In genomic region chr9:77598560-77598959, GRCm38 (mm10) we compare ENCODE assay signal across 21 mouse cellular contexts. TPM values are rescaled to one million over a fixed set of nuclear protein-coding genes. Genes with fewer than 3 reads are reported as not detected.
DNase-seq lines count a peak whose midpoint lies in the region; ATAC-seq and TF ChIP-seq lines count a peak whose summit lies in the region.
"Had no signal": no experiment of that assay in that cellular context is flagged by ENCODE, and none has a peak within 500 bp of the region (broad histone marks: within the 10 kb centered on the region; RNA-seq: fewer than 3 reads in every experiment).

No protein-coding gene starts in this region.

- POLR2A ChIA-PET in Patski (lab: Charles Lee): no interaction called here

- DNase-seq in kidney, adult 2 months: no peak
- no peak for DNase-seq in kidney, postnatal 36 days
- DNase-seq in ovary, adult 18-20 months (ENCODE audit: low spot score): peak; percentile 23
- DNase-seq in ovary, postnatal 14 days (ENCODE audit: low spot score): no peak
- no peak for DNase-seq in Patski (ENCODE audit: low read depth, low spot score)
- no peak for DNase-seq in thymus, adult 2 months
- DNase-seq: adrenal gland, postnatal 10 days; adrenal gland, postnatal 25 days; cerebellum, adult 11 months; cerebellum, adult 2 months; cerebellum, adult 9-10 months; cerebellum, postnatal 10 days; cerebellum, postnatal 25 days; forebrain, postnatal 0 days had no signal

- H3K27me3 ChIP-seq in kidney, embryonic 14.5 days (ENCODE audit: control insufficient read depth, insufficient read depth, low read length): no peaks in the 10 kb centered on the region
- no peaks in the 10 kb centered on the region for H3K27me3 ChIP-seq in kidney, adult 2 months (replicated peaks; ENCODE audit: control insufficient read depth, insufficient read depth, low read length)
- H3K27me3 ChIP-seq in kidney, embryonic 16.5 days (ENCODE audit: insufficient read depth, low read length): no peaks in the 10 kb centered on the region
- no peaks in the 10 kb centered on the region for H3K27me3 ChIP-seq in Patski
- H3K27me3 ChIP-seq in thymus, adult 2 months (ENCODE audit: control insufficient read depth, insufficient read depth, low read length): no peaks in the 10 kb centered on the region
- H3K27me3 ChIP-seq: forebrain, embryonic 13.5 days; forebrain, embryonic 15.5 days had no signal

- CTCF ChIA-PET in Patski (lab: Charles Lee): interaction anchor here (1.4 to 1.8 kb wide), 2 partner anchors 64 to 183 kb away, joined by 5 to 7 read pairs; no protein-coding TSS in a partner anchor

- ATAC-seq in kidney, embryonic 14.5 days (ENCODE audit: low FRiP score, low TSS enrichment): peak; percentile 51
- ATAC-seq in kidney, embryonic 16.5 days (ENCODE audit: low FRiP score, low TSS enrichment): peak; percentile 29
- peak; percentile 72 for ATAC-seq in Patski
- ATAC-seq: forebrain, embryonic 13.5 days; forebrain, embryonic 15.5 days; forebrain, postnatal 0 days had no signal

- WGBS in kidney, embryonic 14.5 days: 38% methylated on average over 3 of the region's 3 CpGs
- WGBS in kidney, adult 2 months: 30% methylated on average over 3 of the region's 3 CpGs
- WGBS in kidney, embryonic 16.5 days: 20% methylated on average over 3 of the region's 3 CpGs
- 67% methylated on average over 3 of the region's 3 CpGs for WGBS in thymus, adult 2 months

- H3K4me2 ChIP-seq in kidney, embryonic 14.5 days (replicated peaks; ENCODE audit: low read depth, low read length): no peak overlapping the region
- H3K4me2 ChIP-seq in kidney, embryonic 16.5 days (replicated peaks; ENCODE audit: low read depth, low read length): no peak overlapping the region
- H3K4me2 ChIP-seq: embryonic facial prominence, embryonic 12.5 days; forebrain, embryonic 13.5 days; forebrain, embryonic 15.5 days had no signal

- H3K27ac ChIP-seq in kidney, embryonic 14.5 days (ENCODE audit: low read depth, low read length): no peak overlapping the region
- no peak overlapping the region for H3K27ac ChIP-seq in kidney, adult 2 months (ENCODE audit: insufficient read depth, low read depth, low read length)
- no peak overlapping the region for H3K27ac ChIP-seq in kidney, embryonic 16.5 days (ENCODE audit: low read length)
- no peak overlapping the region for H3K27ac ChIP-seq in thymus, adult 2 months (ENCODE audit: control insufficient read depth, insufficient read depth, low read length)
- H3K27ac ChIP-seq: embryonic facial prominence, embryonic 10.5 days; embryonic facial prominence, embryonic 12.5 days; forebrain, embryonic 13.5 days; forebrain, embryonic 15.5 days had no signal

- no peak overlapping the region for H3K4me3 ChIP-seq in kidney, embryonic 14.5 days (ENCODE audit: low read length)
- H3K4me3 ChIP-seq in kidney, adult 2 months (ENCODE audit: insufficient read depth, low read depth, low read length): no peak overlapping the region
- H3K4me3 ChIP-seq in kidney, embryonic 16.5 days (ENCODE audit: low read length): no peak overlapping the region
- no peak overlapping the region for H3K4me3 ChIP-seq in thymus, adult 2 months (ENCODE audit: control insufficient read depth, insufficient read depth, low read length)
- H3K4me3 ChIP-seq: embryonic facial prominence, embryonic 10.5 days; embryonic facial prominence, embryonic 12.5 days; forebrain, embryonic 13.5 days; forebrain, embryonic 15.5 days had no signal

- no peak for TF ChIP-seq POLR2A in kidney, adult 2 months (IDR thresholded peaks at IDR 0.05; ENCODE audit: low read depth, low read length)
- TF ChIP-seq POLR2A in thymus, adult 2 months (IDR thresholded peaks at IDR 0.05; ENCODE audit: control insufficient read depth, extremely low read depth, insufficient read depth, low read length, poor library complexity): no peak

- H3K4me1 ChIP-seq in kidney, embryonic 14.5 days (ENCODE audit: control insufficient read depth, insufficient read depth, low read length): no peaks in the 10 kb centered on the region
- no peaks in the 10 kb centered on the region; the same call in 1 of the 2 replicates for H3K4me1 ChIP-seq in kidney, adult 2 months (ENCODE audit: control insufficient read depth, insufficient read depth, low read length)
- H3K4me1 ChIP-seq in kidney, embryonic 16.5 days (ENCODE audit: insufficient read depth, low read length): no peaks in the 10 kb centered on the region
- no peaks in the 10 kb centered on the region for H3K4me1 ChIP-seq in thymus, adult 2 months (replicated peaks; ENCODE audit: control insufficient read depth, insufficient read depth, low read length)
- H3K4me1 ChIP-seq: embryonic facial prominence, embryonic 12.5 days had no signal

- in situ Hi-C loops in Patski (cut with MboI; ENCODE audit: low pct_unique_long_range_greater_than_20kb): no loop called here

- no peaks in the 10 kb centered on the region for H3K9me3 ChIP-seq in kidney, embryonic 14.5 days (ENCODE audit: control insufficient read depth, low read length)
- no peaks in the 10 kb centered on the region for H3K9me3 ChIP-seq in kidney, embryonic 16.5 days (ENCODE audit: low read length)
- H3K9me3 ChIP-seq: embryonic facial prominence, embryonic 10.5 days; embryonic facial prominence, embryonic 12.5 days; forebrain, embryonic 13.5 days; forebrain, embryonic 15.5 days; G1E had no signal

- H3K9ac ChIP-seq in kidney, embryonic 14.5 days (ENCODE audit: low read depth, low read length): no peak overlapping the region
- H3K9ac ChIP-seq in kidney, embryonic 16.5 days (replicated peaks; ENCODE audit: low read length): no peak overlapping the region
- H3K9ac ChIP-seq: embryonic facial prominence, embryonic 12.5 days; forebrain, embryonic 13.5 days; forebrain, embryonic 15.5 days; forebrain, postnatal 0 days had no signal

- no peak for TF ChIP-seq CTCF in kidney, adult 2 months (conservative IDR thresholded peaks at IDR 0.05; ENCODE audit: insufficient read depth, insufficient read length, low read depth, low read length)
- TF ChIP-seq CTCF in Patski (IDR thresholded peaks at IDR 0.05): no peak
- no peak for TF ChIP-seq CTCF in thymus, adult 2 months (IDR thresholded peaks at IDR 0.05; ENCODE audit: borderline replicate concordance, control insufficient read depth, extremely low read depth, insufficient read depth, low read length, poor library complexity)

- H3K36me3 ChIP-seq in kidney, embryonic 14.5 days (ENCODE audit: control insufficient read depth, insufficient read depth, low read length): no peaks in the 10 kb centered on the region
- no peaks in the 10 kb centered on the region for H3K36me3 ChIP-seq in kidney, adult 2 months (ENCODE audit: control insufficient read depth, insufficient read depth, low read length)
- H3K36me3 ChIP-seq in kidney, embryonic 16.5 days (ENCODE audit: insufficient read depth, low read length): no peaks in the 10 kb centered on the region
- H3K36me3 ChIP-seq in thymus, adult 2 months (ENCODE audit: control insufficient read depth, insufficient read depth, low read length): no peaks in the 10 kb centered on the region
- H3K36me3 ChIP-seq: embryonic facial prominence, embryonic 10.5 days; embryonic facial prominence, embryonic 12.5 days; forebrain, embryonic 15.5 days; G1E had no signal

RNA-seq across cellular contexts. Expression of gene Klhl31, which starts 37.7 kb away (rescaled TPM):
- 0.24 and 0.26 TPM in 2 replicates for polyA plus RNA-seq in kidney, embryonic 14.5 days (2014; fragmentation: Nextera tagmentation; extraction: Ambion mirVana)
- polyA plus RNA-seq in kidney, adult 2 months (2012; rRNA removed): 0.04 and 0.99 TPM in 2 replicates
- 0.92 and 0.98 TPM in 2 replicates for polyA plus RNA-seq in kidney, embryonic 16.5 days (2015; fragmentation: Nextera tagmentation; extraction: Ambion mirVana)
- 0.10 TPM for polyA plus RNA-seq in Patski (2021)
- polyA plus RNA-seq in thymus, adult 2 months (2012; rRNA removed): 0.06 and 0.75 TPM in 2 replicates
- polyA plus RNA-seq: G1E had no signal

RNA-seq across cellular contexts. Expression of gene Lrrc1, which starts 53.9 kb away (rescaled TPM):
- polyA plus RNA-seq in kidney, embryonic 14.5 days (2014; fragmentation: Nextera tagmentation; extraction: Ambion mirVana): 13.5 and 18.6 TPM in 2 replicates
- polyA plus RNA-seq in kidney, adult 2 months (2012; rRNA removed): 34.0 and 40.7 TPM in 2 replicates
- 23.2 and 23.3 TPM in 2 replicates for polyA plus RNA-seq in kidney, embryonic 16.5 days (2015; fragmentation: Nextera tagmentation; extraction: Ambion mirVana)
- polyA plus RNA-seq in Patski (2021): 27.4 TPM
- 51.3 and 76.0 TPM in 2 replicates for polyA plus RNA-seq in thymus, adult 2 months (2012; rRNA removed)
- polyA plus RNA-seq: G1E had no signal
